Mouse (Mus musculus): ENCODE measurements around the gene Slc10a2. TPM values are rescaled to one million over a fixed set of nuclear protein-coding genes. Genes with fewer than 3 reads are reported as not detected.
"Not testable (repeated sequence)": the region's sequence is repeated elsewhere in the genome, so short reads cannot be mapped to it uniquely, and the experiment has no call there.

Gene Slc10a2
- not detected in 2 replicates for polyA plus RNA-seq (2014; fragmentation: Nextera tagmentation; extraction: Ambion mirVana)

DNA sequence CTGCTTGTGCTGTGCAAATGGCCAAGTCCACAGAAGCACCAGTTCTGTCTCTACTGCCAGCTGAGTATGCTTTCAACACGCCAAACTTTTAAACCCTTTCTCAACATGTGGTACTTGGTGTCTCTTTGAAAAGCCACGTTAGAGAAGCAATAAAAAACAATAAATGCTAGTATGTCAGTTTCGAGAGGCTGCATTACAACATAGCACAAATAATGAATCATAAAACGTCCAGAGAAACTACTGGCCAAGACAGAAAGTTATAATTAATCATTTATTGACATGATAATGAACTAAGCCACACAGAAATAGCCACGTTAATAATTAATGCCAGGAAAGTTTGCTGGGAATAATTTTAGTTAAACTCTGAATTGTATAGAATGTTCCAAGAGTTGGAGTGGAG is at the start of gene Slc10a2:
Gene Slc10a2, minus strand, starts transcription at position 166 of the 400 bp plus-strand sequence.
- ATAC-seq (ENCODE audit: low FRiP score, low TSS enrichment): no peak
- Histone ChIP-seq H3K4me2 (ENCODE audit: low read length) (no peak within 1 kb of the TSS), H3K27ac (replicated peaks; ENCODE audit: low read depth, low read length) (no peak within 1 kb of the TSS), H3K9ac (replicated peaks; ENCODE audit: low read length) (no peak within 1 kb of the TSS), H3K27me3 (ENCODE audit: control insufficient read depth, insufficient read depth, low read length) (no peaks in the 10 kb centered on the region), H3K4me3 (replicated peaks; ENCODE audit: low read depth, low read length) (no peak within 1 kb of the TSS), H3K36me3 (ENCODE audit: control insufficient read depth, insufficient read depth, low read length) (no peaks in the 10 kb centered on the region), H3K9me3 (ENCODE audit: control insufficient read depth, low read length) (no peaks in the 10 kb centered on the region), H3K4me1 (ENCODE audit: control insufficient read depth, insufficient read depth, low read length) (no peaks in the 10 kb centered on the region)
- DNase-seq: no peak
- 69% methylated on average over 5 of the region's 5 CpGs for WGBS

DNA sequence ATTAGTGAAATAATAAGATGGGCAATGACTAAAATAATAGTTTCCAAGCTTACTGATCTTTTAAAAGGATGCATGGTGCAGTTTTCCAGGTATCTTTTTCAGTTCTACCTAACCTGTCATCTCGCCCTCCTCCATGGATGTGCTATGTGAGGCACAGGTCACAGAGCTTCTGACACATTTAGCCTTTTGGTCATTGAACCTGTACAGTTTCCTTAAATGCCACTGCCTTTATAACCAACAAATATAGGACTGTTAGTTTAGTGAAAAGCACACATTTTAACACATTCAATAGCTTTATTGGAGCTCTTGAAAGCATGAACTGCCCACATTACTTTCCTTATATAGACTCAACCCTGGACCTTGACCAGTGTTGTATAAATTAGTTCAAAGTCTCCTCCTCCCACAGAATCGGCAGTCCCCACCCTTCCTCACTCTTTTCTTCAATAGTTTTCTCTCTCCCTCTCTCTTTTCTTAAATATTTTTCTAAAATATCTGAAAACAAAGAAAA is 24.2 kb upstream of the Slc10a2 start:
- no peak for ATAC-seq (ENCODE audit: low FRiP score, low TSS enrichment)
- H3K27ac ChIP-seq (replicated peaks; ENCODE audit: low read depth, low read length): no peak overlapping the region

DNA sequence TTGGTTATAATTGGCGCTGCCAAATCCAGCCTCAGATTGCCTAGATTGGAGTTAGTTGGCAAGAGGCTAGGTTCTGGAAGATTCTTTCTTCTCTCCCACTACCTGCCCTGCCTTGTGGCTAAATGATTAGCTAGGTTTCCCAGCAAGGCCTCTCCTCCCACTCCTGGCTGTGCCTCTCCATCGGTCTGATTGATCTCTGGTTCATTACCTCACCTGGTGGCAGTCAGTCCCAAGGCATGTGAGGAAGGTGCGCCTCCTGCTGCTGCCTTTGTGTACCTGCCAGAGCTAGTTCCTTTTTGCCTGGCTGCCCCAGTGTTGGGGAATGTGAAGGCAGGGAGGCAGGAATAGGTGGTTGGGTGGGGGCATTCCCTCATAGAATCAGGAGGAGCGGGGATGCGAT is 1.7 kb upstream of the Slc10a2 start:
- Histone ChIP-seq H3K9ac (replicated peaks; ENCODE audit: low read length) (no peak overlapping the region), H3K36me3 (ENCODE audit: control insufficient read depth, insufficient read depth, low read length) (no peaks in the 10 kb centered on the region), H3K4me3 (replicated peaks; ENCODE audit: low read depth, low read length) (no peak overlapping the region), H3K4me2 (ENCODE audit: low read length) (no peak overlapping the region), H3K27me3 (ENCODE audit: control insufficient read depth, insufficient read depth, low read length) (no peaks in the 10 kb centered on the region), H3K9me3 (ENCODE audit: control insufficient read depth, low read length) (no peaks in the 10 kb centered on the region), H3K27ac (replicated peaks; ENCODE audit: low read depth, low read length) (no peak overlapping the region), H3K4me1 (ENCODE audit: control insufficient read depth, insufficient read depth, low read length) (no peaks in the 10 kb centered on the region)
- no peak for ATAC-seq (ENCODE audit: low FRiP score, low TSS enrichment)
- WGBS: 68% methylated on average over 5 of the region's 5 CpGs
- DNase-seq: no peak

More for the DNA sequence above, 24.2 kb upstream of the Slc10a2 start:
- Histone ChIP-seq H3K9me3 (ENCODE audit: control insufficient read depth, low read length) (no peaks in the 10 kb centered on the region), H3K4me2 (ENCODE audit: low read length) (no peak overlapping the region), H3K4me3 (replicated peaks; ENCODE audit: low read depth, low read length) (no peak overlapping the region), H3K27me3 (ENCODE audit: control insufficient read depth, insufficient read depth, low read length) (no peaks in the 10 kb centered on the region), H3K9ac (replicated peaks; ENCODE audit: low read length) (no peak overlapping the region), H3K36me3 (ENCODE audit: control insufficient read depth, insufficient read depth, low read length) (no peaks in the 10 kb centered on the region), H3K4me1 (ENCODE audit: control insufficient read depth, insufficient read depth, low read length) (no peaks in the 10 kb centered on the region)
- no peak for DNase-seq
- 85% methylated on average over 2 of the region's 2 CpGs for WGBS

DNA sequence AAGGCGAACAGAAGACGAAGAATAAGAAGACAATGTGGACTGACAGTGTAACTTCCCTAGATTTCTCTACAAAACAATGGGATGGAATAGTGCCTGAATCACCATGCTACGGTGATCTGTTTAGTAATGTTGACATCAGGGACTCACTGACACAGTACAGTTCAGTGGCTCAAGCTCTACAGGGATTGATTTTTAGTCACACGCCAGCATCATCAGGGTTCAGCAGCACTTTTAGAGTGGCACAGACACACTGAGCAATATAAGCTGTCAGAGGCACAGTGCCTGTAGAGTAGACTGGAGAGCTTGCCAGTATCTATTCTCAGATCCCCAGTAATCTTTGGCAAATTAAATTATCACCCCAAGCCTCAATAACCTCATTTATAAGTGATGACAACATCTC is 9.8 kb downstream of the Slc10a2 start:
- Histone ChIP-seq H3K4me2 (ENCODE audit: low read length) (no peak overlapping the region), H3K4me1 (ENCODE audit: control insufficient read depth, insufficient read depth, low read length) (no peaks in the 10 kb centered on the region), H3K36me3 (ENCODE audit: control insufficient read depth, insufficient read depth, low read length) (no peaks in the 10 kb centered on the region), H3K9ac (replicated peaks; ENCODE audit: low read length) (no peak overlapping the region), H3K27ac (replicated peaks; ENCODE audit: low read depth, low read length) (no peak overlapping the region), H3K4me3 (replicated peaks; ENCODE audit: low read depth, low read length) (no peak overlapping the region), H3K27me3 (ENCODE audit: control insufficient read depth, insufficient read depth, low read length) (no peaks in the 10 kb centered on the region), H3K9me3 (ENCODE audit: control insufficient read depth, low read length) (no peaks in the 10 kb centered on the region)
- no peak for DNase-seq
- 87% methylated on average over 4 of the region's 4 CpGs for WGBS
- ATAC-seq (ENCODE audit: low FRiP score, low TSS enrichment): no peak

DNA sequence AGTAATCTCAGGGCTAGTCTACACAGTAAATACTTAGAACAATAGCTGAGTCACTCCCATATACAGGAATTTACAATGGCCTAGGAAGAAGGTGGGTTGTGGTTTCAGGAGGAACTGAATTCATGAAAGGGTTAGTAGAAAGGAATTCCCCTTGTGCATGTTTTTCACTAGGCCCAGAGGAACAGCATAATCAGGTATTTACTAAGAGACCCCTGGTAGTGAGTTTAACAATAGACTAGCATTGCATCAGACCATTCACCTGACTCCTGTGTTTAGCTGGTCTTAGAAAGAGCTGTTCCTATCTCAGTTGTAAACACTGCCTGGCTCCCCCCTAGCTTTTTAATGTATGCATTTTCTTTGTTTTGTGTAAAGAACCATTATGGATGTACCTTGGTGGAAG is 11.2 kb downstream of the Slc10a2 start:
- not testable (repeated sequence) for H3K9me3 ChIP-seq (ENCODE audit: control insufficient read depth, low read length); H3K4me2 ChIP-seq (ENCODE audit: low read length); H3K4me3 ChIP-seq (replicated peaks; ENCODE audit: low read depth, low read length); H3K9ac ChIP-seq (replicated peaks; ENCODE audit: low read length); DNase-seq; H3K27ac ChIP-seq (replicated peaks; ENCODE audit: low read depth, low read length); H3K4me1 ChIP-seq (ENCODE audit: control insufficient read depth, insufficient read depth, low read length); ATAC-seq (ENCODE audit: low FRiP score, low TSS enrichment); H3K27me3 ChIP-seq (ENCODE audit: control insufficient read depth, insufficient read depth, low read length); H3K36me3 ChIP-seq (ENCODE audit: control insufficient read depth, insufficient read depth, low read length)

DNA sequence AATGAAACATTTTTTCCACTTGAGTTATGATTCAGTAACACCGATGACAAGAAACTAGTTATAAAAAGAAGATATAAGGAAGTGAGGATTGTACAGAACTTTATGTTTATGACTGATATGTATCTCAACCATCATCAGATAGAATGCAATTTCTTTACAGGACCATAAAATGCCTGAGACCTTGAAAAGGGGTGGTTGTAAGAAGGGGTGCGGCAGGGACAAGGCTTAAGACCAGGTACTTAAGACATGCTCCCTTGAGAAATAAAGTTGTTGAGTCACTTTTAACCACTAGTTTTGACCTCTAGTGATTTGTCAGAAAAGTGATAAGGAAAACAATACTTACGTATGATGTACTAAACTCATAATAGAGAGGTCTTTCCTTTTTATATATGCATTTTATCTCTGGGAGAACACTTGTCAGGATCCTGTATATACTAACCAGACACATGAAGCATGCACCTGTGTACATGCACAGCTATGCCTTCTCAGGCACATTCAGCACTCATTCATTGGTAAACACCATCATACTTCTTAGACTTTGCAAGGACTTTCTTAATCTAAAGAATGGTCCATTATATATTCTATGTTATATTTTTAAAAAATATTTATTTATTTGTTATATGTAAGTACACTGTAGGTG is 31.4 kb downstream of the Slc10a2 start:
- WGBS: 95% methylated on average over 3 of the region's 3 CpGs
- H3K4me3 ChIP-seq (replicated peaks; ENCODE audit: low read depth, low read length): no peak overlapping the region
- no peaks in the 10 kb centered on the region for H3K27me3 ChIP-seq (ENCODE audit: control insufficient read depth, insufficient read depth, low read length)
- H3K9ac ChIP-seq (replicated peaks; ENCODE audit: low read length): no peak overlapping the region
- H3K4me2 ChIP-seq (ENCODE audit: low read length): no peak overlapping the region
- DNase-seq (no peak), ATAC-seq (ENCODE audit: low FRiP score, low TSS enrichment) (no peak)
- H3K4me1 ChIP-seq (ENCODE audit: control insufficient read depth, insufficient read depth, low read length): no peaks in the 10 kb centered on the region
- no peak overlapping the region for H3K27ac ChIP-seq (replicated peaks; ENCODE audit: low read depth, low read length)
- H3K36me3 ChIP-seq (ENCODE audit: control insufficient read depth, insufficient read depth, low read length): no peaks in the 10 kb centered on the region
- no peaks in the 10 kb centered on the region for H3K9me3 ChIP-seq (ENCODE audit: control insufficient read depth, low read length)

DNA sequence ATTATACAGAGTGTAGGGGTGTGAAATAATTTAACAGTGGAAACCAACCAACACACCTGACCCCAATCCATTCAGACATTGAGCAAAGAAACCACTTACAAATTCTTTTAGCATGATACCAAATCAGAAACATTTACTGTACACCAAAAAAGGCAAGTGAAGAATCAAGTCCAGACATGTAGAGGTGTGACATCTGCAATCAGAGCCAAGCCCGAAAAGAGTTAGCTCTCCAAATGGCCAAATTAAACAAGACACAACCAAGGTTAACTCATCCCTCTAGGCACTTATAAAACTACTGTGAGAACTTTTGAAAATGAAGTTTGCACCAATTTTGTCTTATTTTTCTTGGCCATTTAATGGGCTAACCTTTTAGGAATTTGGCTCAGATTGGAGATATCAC is 46.3 kb downstream of the Slc10a2 start:
- H3K4me2 ChIP-seq (ENCODE audit: low read length): no peak overlapping the region
- ATAC-seq (ENCODE audit: low FRiP score, low TSS enrichment) (no peak), DNase-seq (no peak)
- no peaks in the 10 kb centered on the region for H3K36me3 ChIP-seq (ENCODE audit: control insufficient read depth, insufficient read depth, low read length)
- H3K9ac ChIP-seq (replicated peaks; ENCODE audit: low read length): no peak overlapping the region
- H3K4me3 ChIP-seq (replicated peaks; ENCODE audit: low read depth, low read length): no peak overlapping the region
- H3K9me3 ChIP-seq (ENCODE audit: control insufficient read depth, low read length): no peaks in the 10 kb centered on the region
- no peaks in the 10 kb centered on the region for H3K27me3 ChIP-seq (ENCODE audit: control insufficient read depth, insufficient read depth, low read length)
- WGBS: 90% methylated on average over 1 of the region's 1 CpGs
- H3K4me1 ChIP-seq (ENCODE audit: control insufficient read depth, insufficient read depth, low read length): no peaks in the 10 kb centered on the region
- no peak overlapping the region for H3K27ac ChIP-seq (replicated peaks; ENCODE audit: low read depth, low read length)

DNA sequence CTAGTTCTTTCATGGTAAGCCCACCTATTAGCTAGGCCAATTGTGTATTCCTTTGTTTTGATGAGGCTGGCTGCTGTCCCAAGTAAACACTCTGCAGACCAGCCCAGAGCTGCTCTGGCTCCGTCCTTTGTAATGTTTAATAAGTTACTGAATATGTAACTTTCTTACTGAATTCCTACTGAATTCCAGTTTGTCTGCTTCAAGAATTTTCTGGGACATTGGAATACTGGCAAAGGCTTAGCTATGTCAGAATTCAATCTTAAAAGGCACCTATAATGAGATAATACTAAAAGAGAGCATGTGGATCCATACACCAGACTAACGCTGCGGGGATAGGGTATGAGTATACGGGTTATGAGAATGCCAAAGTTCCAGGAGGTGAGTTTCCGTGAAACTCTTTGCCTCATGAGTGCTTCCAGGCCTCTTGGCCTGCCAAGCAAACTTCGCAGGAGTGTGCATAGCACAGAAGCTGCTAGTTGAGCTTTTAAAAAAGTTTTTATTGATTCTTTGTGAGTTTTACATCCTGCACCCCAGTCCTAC is 60.7 kb downstream of the Slc10a2 start:
- not testable (repeated sequence) for DNase-seq; H3K27ac ChIP-seq (replicated peaks; ENCODE audit: low read depth, low read length); H3K4me2 ChIP-seq (ENCODE audit: low read length); H3K27me3 ChIP-seq (ENCODE audit: control insufficient read depth, insufficient read depth, low read length); H3K36me3 ChIP-seq (ENCODE audit: control insufficient read depth, insufficient read depth, low read length); H3K9ac ChIP-seq (replicated peaks; ENCODE audit: low read length); H3K4me1 ChIP-seq (ENCODE audit: control insufficient read depth, insufficient read depth, low read length); H3K4me3 ChIP-seq (replicated peaks; ENCODE audit: low read depth, low read length); H3K9me3 ChIP-seq (ENCODE audit: control insufficient read depth, low read length); ATAC-seq (ENCODE audit: low FRiP score, low TSS enrichment)
- 83% methylated on average over 6 of the region's 6 CpGs for WGBS

Measured in midbrain, embryonic 14.5 days (tissue).